Mouse (Mus musculus): Measurements from ENCODE around the gene Rev3l. TPM values are rescaled to one million over a fixed set of nuclear protein-coding genes. Genes with fewer than 3 reads are reported as not detected.
A peak's percentile ranks its signal among the peaks of the same experiment; 100 is the strongest.

The Rev3l gene
- 16.4 and 17.5 TPM in 2 replicates for polyA plus RNA-seq (2014; fragmentation: Nextera tagmentation; extraction: Ambion mirVana)

GRCm38 (mm10) chr10:39731736-39732265 lies at the start of gene Rev3l:
Rev3l (plus strand) TSS chr10:39732118.
- under 1% methylated on average over 47 of the region's 64 CpGs for WGBS
- no peaks in the 10 kb centered on the region for H3K27me3 ChIP-seq (ENCODE audit: control insufficient read depth, insufficient read depth, low read length)
- peak; percentile 81 for ATAC-seq (ENCODE audit: insufficient number of reproducible peaks, insufficient read depth, low FRiP score, low read depth)

DNA sequence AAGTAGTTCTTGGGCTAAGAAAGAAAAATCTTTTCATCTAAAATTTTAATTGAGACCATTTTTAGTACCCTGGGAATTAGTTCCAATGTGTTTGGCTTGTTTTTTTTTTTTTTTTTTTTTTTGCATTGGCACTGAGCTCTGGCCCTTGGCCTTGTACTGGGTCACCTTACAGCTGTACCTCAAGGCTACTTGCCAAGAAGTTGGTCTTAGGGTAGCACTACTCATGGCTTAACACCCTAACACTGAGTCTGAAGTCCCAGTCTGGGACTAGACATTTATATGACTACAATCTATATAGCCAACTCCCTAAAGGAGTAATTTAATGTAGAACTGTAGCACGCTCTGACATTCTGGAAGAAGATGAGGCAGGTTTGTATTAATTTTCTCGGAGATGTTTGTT lies 49.4 kb upstream of the Rev3l start:
- Histone ChIP-seq H3K27ac (replicated peaks in 1 of 2; ENCODE audit: control insufficient read depth in 1 of 2, insufficient read depth in 1 of 2, low read depth in 2 of 2, low read length in 2 of 2) (no peak overlapping the region), H3K9me3 (ENCODE audit: control insufficient read depth, low read length) (no peaks in the 10 kb centered on the region), H3K4me3 (ENCODE audit: control insufficient read depth in 1 of 2, insufficient read depth in 1 of 2, low read depth in 1 of 2, low read length in 2 of 2) (no peak overlapping the region), H3K27me3 (ENCODE audit: control insufficient read depth, insufficient read depth, low read length) (no peaks in the 10 kb centered on the region), H3K4me2 (ENCODE audit: low read length) (no peak overlapping the region), H3K4me1 (ENCODE audit: control insufficient read depth in 2 of 2, insufficient read depth in 2 of 2, low read length in 2 of 2) (0 out of 4 replicates have a peak, but pooled peaks cover 0 to 5% of the 10 kb centered on the region in 2 experiments), H3K36me3 (ENCODE audit: control insufficient read depth, insufficient read depth, low read length) (0 out of 2 replicates have a peak, but pooled peaks cover 3% of the 10 kb centered on the region), H3K9ac (ENCODE audit: low read length) (no peak overlapping the region)
- 80% methylated on average over 2 of the region's 2 CpGs for WGBS
- no peak for ATAC-seq (ENCODE audit: insufficient number of reproducible peaks, insufficient read depth, low FRiP score, low read depth)

More at GRCm38 (mm10) chr10:39731736-39732265, at the start of gene Rev3l:
- Histone ChIP-seq H3K27ac (replicated peaks in 1 of 2; ENCODE audit: control insufficient read depth in 1 of 2, insufficient read depth in 1 of 2, low read depth in 2 of 2, low read length in 2 of 2) (peak within 1 kb of the TSS; percentile 98 to 99), H3K4me1 (ENCODE audit: control insufficient read depth in 2 of 2, insufficient read depth in 2 of 2, low read length in 2 of 2) (peaks cover 0 to 17% of the 10 kb centered on the region in 2 experiments; a peak in 2 of 4 replicates), H3K4me2 (ENCODE audit: low read length) (peak within 1 kb of the TSS; percentile 78), H3K4me3 (ENCODE audit: control insufficient read depth in 1 of 2, insufficient read depth in 1 of 2, low read depth in 1 of 2, low read length in 2 of 2) (peak within 1 kb of the TSS; percentile 64 to 95), H3K9me3 (ENCODE audit: control insufficient read depth, low read length) (no peaks in the 10 kb centered on the region), H3K9ac (ENCODE audit: low read length) (peak within 1 kb of the TSS; percentile 93), H3K36me3 (ENCODE audit: control insufficient read depth, insufficient read depth, low read length) (no peaks in the 10 kb centered on the region)

- no peak overlapping the region for H3K27ac ChIP-seq (replicated peaks in 1 of 2; ENCODE audit: control insufficient read depth in 1 of 2, insufficient read depth in 1 of 2, low read depth in 2 of 2, low read length in 2 of 2)
- H3K4me2 ChIP-seq (ENCODE audit: low read length) = no peak overlapping the region
- no peaks in the 10 kb centered on the region for H3K9me3 ChIP-seq (ENCODE audit: control insufficient read depth, low read length)
- no peak overlapping the region for H3K9ac ChIP-seq (ENCODE audit: low read length)
- 0 out of 4 replicates have a peak, but pooled peaks cover 0 to 5% of the 10 kb centered on the region in 2 experiments for H3K4me1 ChIP-seq (ENCODE audit: control insufficient read depth in 2 of 2, insufficient read depth in 2 of 2, low read length in 2 of 2)
- no peak overlapping the region for H3K4me3 ChIP-seq (ENCODE audit: control insufficient read depth in 1 of 2, insufficient read depth in 1 of 2, low read depth in 1 of 2, low read length in 2 of 2)
- H3K27me3 ChIP-seq (ENCODE audit: control insufficient read depth, insufficient read depth, low read length) = no peaks in the 10 kb centered on the region
- no peak for ATAC-seq (ENCODE audit: insufficient number of reproducible peaks, insufficient read depth, low FRiP score, low read depth)
- 0 out of 2 replicates have a peak, but pooled peaks cover 3% of the 10 kb centered on the region for H3K36me3 ChIP-seq (ENCODE audit: control insufficient read depth, insufficient read depth, low read length)
- WGBS = 87% methylated on average over 2 of the region's 2 CpGs
Observed at GRCm38 (mm10) chr10:39683481-39683880, 48.4 kb upstream of the Rev3l start.

- H3K27ac ChIP-seq (replicated peaks in 1 of 2; ENCODE audit: control insufficient read depth in 1 of 2, insufficient read depth in 1 of 2, low read depth in 2 of 2, low read length in 2 of 2) = no peak overlapping the region
- ATAC-seq (ENCODE audit: insufficient number of reproducible peaks, insufficient read depth, low FRiP score, low read depth) = no peak
- peaks cover 0 to 13% of the 10 kb centered on the region in 2 experiments; a peak in 1 of 4 replicates for H3K4me1 ChIP-seq (ENCODE audit: control insufficient read depth in 2 of 2, insufficient read depth in 2 of 2, low read length in 2 of 2)
- WGBS = 91% methylated on average over 4 of the region's 4 CpGs
- no peak overlapping the region for H3K9ac ChIP-seq (ENCODE audit: low read length)
- no peaks in the 10 kb centered on the region for H3K27me3 ChIP-seq (ENCODE audit: control insufficient read depth, insufficient read depth, low read length)
- no peak overlapping the region for H3K4me2 ChIP-seq (ENCODE audit: low read length)
- H3K36me3 ChIP-seq (ENCODE audit: control insufficient read depth, insufficient read depth, low read length) = no peaks in the 10 kb centered on the region
- no peaks in the 10 kb centered on the region for H3K9me3 ChIP-seq (ENCODE audit: control insufficient read depth, low read length)
- H3K4me3 ChIP-seq (ENCODE audit: control insufficient read depth in 1 of 2, insufficient read depth in 1 of 2, low read depth in 1 of 2, low read length in 2 of 2) = no peak overlapping the region
Observed at GRCm38 (mm10) chr10:39686811-39687210, 45.1 kb upstream of the Rev3l start.

- Histone ChIP-seq H3K9me3 (ENCODE audit: control insufficient read depth, low read length) (no peaks in the 10 kb centered on the region), H3K4me2 (ENCODE audit: low read length) (no peak overlapping the region), H3K9ac (ENCODE audit: low read length) (no peak overlapping the region), H3K4me1 (ENCODE audit: control insufficient read depth in 2 of 2, insufficient read depth in 2 of 2, low read length in 2 of 2) (peaks cover 0 to 17% of the 10 kb centered on the region in 2 experiments; a peak in 1 of 4 replicates), H3K36me3 (ENCODE audit: control insufficient read depth, insufficient read depth, low read length) (no peaks in the 10 kb centered on the region), H3K27ac (replicated peaks in 1 of 2; ENCODE audit: control insufficient read depth in 1 of 2, insufficient read depth in 1 of 2, low read depth in 2 of 2, low read length in 2 of 2) (no peak overlapping the region), H3K4me3 (ENCODE audit: control insufficient read depth in 1 of 2, insufficient read depth in 1 of 2, low read depth in 1 of 2, low read length in 2 of 2) (no peak overlapping the region), H3K27me3 (ENCODE audit: control insufficient read depth, insufficient read depth, low read length) (no peaks in the 10 kb centered on the region)
- WGBS = 78% methylated on average over 3 of the region's 3 CpGs
- no peak for ATAC-seq (ENCODE audit: insufficient number of reproducible peaks, insufficient read depth, low FRiP score, low read depth)
Observed at GRCm38 (mm10) chr10:39687851-39688250, 44.1 kb upstream of the Rev3l start.

DNA sequence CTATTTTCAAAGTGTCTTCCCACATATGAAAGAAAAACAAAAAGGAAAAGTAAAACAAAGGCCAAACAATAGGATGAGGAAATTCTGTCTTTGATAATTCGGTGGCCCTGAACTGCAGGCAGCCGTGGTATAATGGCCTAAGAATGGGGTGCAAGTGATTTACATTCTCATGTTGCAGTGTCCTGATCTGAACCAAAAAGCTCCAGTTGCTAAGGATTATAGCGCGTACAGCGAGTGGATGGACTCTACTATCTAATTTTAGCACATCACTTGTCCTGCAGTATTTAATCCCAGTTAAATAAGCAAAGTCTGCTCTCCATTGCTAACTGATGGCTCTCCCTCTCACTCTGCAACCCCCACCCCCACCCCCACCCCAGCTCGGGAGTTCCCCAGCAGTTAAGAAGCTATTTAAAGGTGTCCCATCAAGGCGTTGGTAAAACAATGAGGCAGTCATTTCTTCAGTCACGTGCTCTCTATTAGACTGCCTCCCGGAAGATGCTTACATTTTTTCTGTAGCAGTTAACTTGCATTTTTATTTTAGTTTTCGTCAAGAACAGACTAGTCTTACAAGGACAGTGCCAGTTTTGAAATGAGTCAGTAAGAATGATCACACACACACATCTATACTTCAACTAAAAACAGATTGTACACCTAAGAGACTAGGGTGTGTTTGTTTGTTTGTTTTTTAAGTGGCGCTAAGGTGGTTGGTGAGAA lies 40.4 kb upstream of the Rev3l start:
- Histone ChIP-seq H3K4me1 (ENCODE audit: control insufficient read depth in 2 of 2, insufficient read depth in 2 of 2, low read length in 2 of 2) (peaks cover 0 to 11% of the 10 kb centered on the region in 2 experiments; a peak in 1 of 4 replicates), H3K9me3 (ENCODE audit: control insufficient read depth, low read length) (no peaks in the 10 kb centered on the region), H3K9ac (ENCODE audit: low read length) (no peak overlapping the region), H3K36me3 (ENCODE audit: control insufficient read depth, insufficient read depth, low read length) (no peaks in the 10 kb centered on the region), H3K27ac (replicated peaks in 1 of 2; ENCODE audit: control insufficient read depth in 1 of 2, insufficient read depth in 1 of 2, low read depth in 2 of 2, low read length in 2 of 2) (0 out of 4 replicates have a peak overlapping the region, but pooled peaks of 1 of the 2 experiments have one; percentile 33), H3K27me3 (ENCODE audit: control insufficient read depth, insufficient read depth, low read length) (no peaks in the 10 kb centered on the region), H3K4me2 (ENCODE audit: low read length) (peak overlapping the region; percentile 17), H3K4me3 (ENCODE audit: control insufficient read depth in 1 of 2, insufficient read depth in 1 of 2, low read depth in 1 of 2, low read length in 2 of 2) (no peak overlapping the region)
- 34% methylated on average over 11 of the region's 11 CpGs for WGBS
- ATAC-seq (ENCODE audit: insufficient number of reproducible peaks, insufficient read depth, low FRiP score, low read depth) = no peak

GRCm38 (mm10) chr10:39692152-39692551 lies 39.8 kb upstream of the Rev3l start:
- ATAC-seq (ENCODE audit: insufficient number of reproducible peaks, insufficient read depth, low FRiP score, low read depth) = no peak
- no peaks in the 10 kb centered on the region for H3K36me3 ChIP-seq (ENCODE audit: control insufficient read depth, insufficient read depth, low read length)
- peaks cover 0 to 11% of the 10 kb centered on the region in 2 experiments; a peak in 1 of 4 replicates for H3K4me1 ChIP-seq (ENCODE audit: control insufficient read depth in 2 of 2, insufficient read depth in 2 of 2, low read length in 2 of 2)
- H3K4me2 ChIP-seq (ENCODE audit: low read length) = no peak overlapping the region
- H3K9ac ChIP-seq (ENCODE audit: low read length) = no peak overlapping the region
- H3K27me3 ChIP-seq (ENCODE audit: control insufficient read depth, insufficient read depth, low read length) = no peaks in the 10 kb centered on the region
- no peak overlapping the region for H3K27ac ChIP-seq (replicated peaks in 1 of 2; ENCODE audit: control insufficient read depth in 1 of 2, insufficient read depth in 1 of 2, low read depth in 2 of 2, low read length in 2 of 2)
- no peak overlapping the region for H3K4me3 ChIP-seq (ENCODE audit: control insufficient read depth in 1 of 2, insufficient read depth in 1 of 2, low read depth in 1 of 2, low read length in 2 of 2)
- 52% methylated on average over 2 of the region's 2 CpGs for WGBS
- no peaks in the 10 kb centered on the region for H3K9me3 ChIP-seq (ENCODE audit: control insufficient read depth, low read length)

All from heart, embryonic 14.5 days (tissue).